Mouse (Mus musculus): ENCODE measurements at regions not wholly inside any gene's neighbourhood (a gene's known extent, or its start where the extent isn't known, plus 50 kb on each side); places are given as distances from the start of the nearest gene placed in this dataset.
A peak's percentile ranks its signal among the peaks of the same experiment; 100 is the strongest.

GRCm38 (mm10) chr12:69101965-69102364 lies 57.0 kb downstream of the Rps29 start:
- in situ Hi-C loops (cut with MboI; ENCODE audit: low pct_ligation_motif_present, low pct_unique_long_range_greater_than_20kb, low sequenced_read_pairs) (no loop called here), dilution Hi-C loops (cut with MboI; ENCODE audit: extremely low pct_ligation_motif_present, extremely low pct_unique_long_range_greater_than_20kb, low sequenced_read_pairs) (no loop called here)
- H3K4me3 ChIP-seq (replicated peaks in 1 of 3; ENCODE audit: low read depth in 2 of 3, low read length in 2 of 3, poor library complexity in 1 of 3) = no peak overlapping the region
- H3K36me3 ChIP-seq (replicated peaks in 1 of 2; ENCODE audit: control insufficient read depth in 1 of 2, insufficient read depth in 1 of 2, low read length in 1 of 2) = no peaks in the 10 kb centered on the region
- H3K27me3 ChIP-seq (replicated peaks) = no peaks in the 10 kb centered on the region
- H3K9me3 ChIP-seq (replicated peaks; ENCODE audit: low read length) = no peaks in the 10 kb centered on the region
- no peaks in the 10 kb centered on the region for H3K4me1 ChIP-seq (ENCODE audit: control insufficient read depth in 1 of 2, insufficient read depth in 2 of 2)
- H3K79me2 ChIP-seq (replicated peaks; ENCODE audit: control insufficient read depth, extremely low read depth, insufficient read depth, poor library complexity, severe bottlenecking) = no peaks in the 10 kb centered on the region
- no peak overlapping the region for H3K9ac ChIP-seq (ENCODE audit: insufficient read depth, low read depth)
- H3K4me2 ChIP-seq (ENCODE audit: insufficient read depth, low read depth, poor library complexity, severe bottlenecking) = no peak overlapping the region
- no peak for DNase-seq (ENCODE audit: extremely low read depth)
- no peak overlapping the region for H3K27ac ChIP-seq (ENCODE audit: insufficient read depth, low read depth)
- TF ChIP-seq ZMIZ1 (IDR thresholded peaks at IDR 0.05; ENCODE audit: low read depth, low read length) (no peak), KAT2A (IDR thresholded peaks at IDR 0.05; ENCODE audit: insufficient replicate concordance, low read length) (no peak), HCFC1 (IDR thresholded peaks at IDR 0.05; ENCODE audit: low read depth, low read length) (no peak), ELF1 (IDR thresholded peaks at IDR 0.05; ENCODE audit: low read depth, low read length) (no peak), POLR2A (IDR thresholded peaks at IDR 0.05; ENCODE audit: low read depth, low read length) (no peak), USF1 (IDR thresholded peaks at IDR 0.05; ENCODE audit: low read depth, low read length) (no peak), UBTF (IDR thresholded peaks at IDR 0.05; ENCODE audit: low read depth, low read length) (no peak), SIN3A (IDR thresholded peaks at IDR 0.05; ENCODE audit: low read length) (no peak)

- in situ Hi-C loops (cut with MboI; ENCODE audit: low pct_ligation_motif_present, low pct_unique_long_range_greater_than_20kb, low sequenced_read_pairs) = no loop called here
- H3K9ac ChIP-seq (ENCODE audit: insufficient read depth, low read depth) = no peak overlapping the region
- dilution Hi-C loops (cut with MboI; ENCODE audit: extremely low pct_ligation_motif_present, extremely low pct_unique_long_range_greater_than_20kb, low sequenced_read_pairs) = no loop called here
- H3K4me1 ChIP-seq (ENCODE audit: control insufficient read depth in 1 of 2, insufficient read depth in 2 of 2) = peaks cover 0 to 2% of the 10 kb centered on the region in 2 experiments; a peak in 1 of 4 replicates
- H3K36me3 ChIP-seq (replicated peaks in 1 of 2; ENCODE audit: control insufficient read depth in 1 of 2, insufficient read depth in 1 of 2, low read length in 1 of 2) = no peaks in the 10 kb centered on the region
- H3K4me2 ChIP-seq (ENCODE audit: insufficient read depth, low read depth, poor library complexity, severe bottlenecking) = no peak overlapping the region
- no peak overlapping the region for H3K27ac ChIP-seq (ENCODE audit: insufficient read depth, low read depth)
- H3K79me2 ChIP-seq (replicated peaks; ENCODE audit: control insufficient read depth, extremely low read depth, insufficient read depth, poor library complexity, severe bottlenecking) = no peaks in the 10 kb centered on the region
- no peak overlapping the region for H3K4me3 ChIP-seq (replicated peaks in 1 of 3; ENCODE audit: low read depth in 2 of 3, low read length in 2 of 3, poor library complexity in 1 of 3)
- TF ChIP-seq SIN3A (IDR thresholded peaks at IDR 0.05; ENCODE audit: low read length) (no peak), CTCF (conservative IDR thresholded peaks at IDR 0.05 in 1 of 2, IDR thresholded peaks at IDR 0.05 in 1 of 2; ENCODE audit: low read depth in 2 of 2, low read length in 2 of 2) (no peak), KAT2A (IDR thresholded peaks at IDR 0.05; ENCODE audit: insufficient replicate concordance, low read length) (no peak), ELF1 (IDR thresholded peaks at IDR 0.05; ENCODE audit: low read depth, low read length) (no peak), UBTF (IDR thresholded peaks at IDR 0.05; ENCODE audit: low read depth, low read length) (no peak), CHD2 (IDR thresholded peaks at IDR 0.05; ENCODE audit: low read length) (no peak), RAD21 (IDR thresholded peaks at IDR 0.05; ENCODE audit: low read depth, low read length) (no peak)
- H3K9me3 ChIP-seq (replicated peaks; ENCODE audit: low read length) = no peaks in the 10 kb centered on the region
- H3K27me3 ChIP-seq (replicated peaks) = no peaks in the 10 kb centered on the region
- DNase-seq (ENCODE audit: extremely low read depth) = no peak
These were observed 64.1 kb downstream of the Rps29 start for GRCm38 (mm10) chr12:69094856-69095255.

DNA sequence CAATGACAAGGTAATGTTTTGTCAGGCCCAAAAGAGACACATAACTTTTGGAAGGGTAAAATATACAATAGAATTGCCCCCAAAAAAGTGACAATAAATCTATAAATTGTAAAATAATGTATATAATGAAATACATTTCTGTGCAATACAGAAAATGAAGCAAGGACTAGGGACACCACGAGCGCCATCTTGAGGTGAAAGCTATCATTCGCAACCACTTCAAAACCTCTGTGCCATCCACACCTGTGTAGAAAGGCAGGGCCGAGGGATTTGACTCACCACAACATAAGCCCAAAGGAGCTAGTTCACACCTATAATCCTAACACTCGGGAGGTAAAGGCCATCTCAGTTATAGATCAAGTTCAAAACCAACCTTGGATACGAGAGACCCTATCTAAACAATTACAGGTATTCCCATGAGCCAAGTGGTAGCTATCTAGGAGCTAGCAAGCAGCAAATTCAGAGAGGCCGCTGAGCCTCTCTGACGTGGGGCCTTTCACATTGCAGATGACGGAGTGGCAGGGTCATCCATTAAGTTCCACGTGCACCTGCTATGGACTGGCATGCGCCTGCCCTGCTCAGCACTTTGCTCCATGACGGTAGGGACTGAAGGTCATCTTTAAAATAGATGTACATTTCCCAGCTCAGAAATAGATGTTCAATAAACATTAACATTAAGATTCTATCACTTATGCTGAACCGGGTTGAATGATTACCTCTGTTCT lies 65.8 kb downstream of the Rps29 start:
- in situ Hi-C loops (cut with MboI; ENCODE audit: low pct_ligation_motif_present, low pct_unique_long_range_greater_than_20kb, low sequenced_read_pairs) = no loop called here
- Histone ChIP-seq H3K4me2 (ENCODE audit: insufficient read depth, low read depth, poor library complexity, severe bottlenecking) (no peak overlapping the region), H3K4me1 (ENCODE audit: control insufficient read depth in 1 of 2, insufficient read depth in 2 of 2) (peaks cover 0 to 2% of the 10 kb centered on the region in 2 experiments; a peak in 1 of 4 replicates), H3K4me3 (replicated peaks in 1 of 3; ENCODE audit: low read depth in 2 of 3, low read length in 2 of 3, poor library complexity in 1 of 3) (no peak overlapping the region), H3K27me3 (replicated peaks) (no peaks in the 10 kb centered on the region), H3K79me2 (replicated peaks; ENCODE audit: control insufficient read depth, extremely low read depth, insufficient read depth, poor library complexity, severe bottlenecking) (no peaks in the 10 kb centered on the region), H3K27ac (ENCODE audit: insufficient read depth, low read depth) (no peak overlapping the region), H3K36me3 (replicated peaks in 1 of 2; ENCODE audit: control insufficient read depth in 1 of 2, insufficient read depth in 1 of 2, low read length in 1 of 2) (no peaks in the 10 kb centered on the region), H3K9ac (ENCODE audit: insufficient read depth, low read depth) (no peak overlapping the region), H3K9me3 (replicated peaks; ENCODE audit: low read length) (no peaks in the 10 kb centered on the region)
- TF ChIP-seq RAD21 (IDR thresholded peaks at IDR 0.05; ENCODE audit: low read depth, low read length) (peak; percentile 44), CTCF (conservative IDR thresholded peaks at IDR 0.05 in 1 of 2, IDR thresholded peaks at IDR 0.05 in 1 of 2; ENCODE audit: low read depth in 2 of 2, low read length in 2 of 2) (peak; percentile 31 to 62; a peak in 3 of 4 replicates), BHLHE40 (IDR thresholded peaks at IDR 0.05; ENCODE audit: low read depth, low read length) (no peak), KAT2A (IDR thresholded peaks at IDR 0.05; ENCODE audit: insufficient replicate concordance, low read length) (no peak)
- dilution Hi-C loops (cut with MboI; ENCODE audit: extremely low pct_ligation_motif_present, extremely low pct_unique_long_range_greater_than_20kb, low sequenced_read_pairs) = no loop called here
- DNase-seq (ENCODE audit: extremely low read depth) = peak; percentile 45
